In genomic region chrX:8132017-8132976, GRCm38 (mm10) we compare ENCODE assay signal across 8 mouse cellular contexts. TPM values are rescaled to one million over a fixed set of nuclear protein-coding genes. Genes with fewer than 3 reads are reported as not detected.
DNase-seq lines count a peak whose midpoint lies in the region; ATAC-seq and TF ChIP-seq lines count a peak whose summit lies in the region.

Gene Wdr13 (minus strand): TSS chrX:8132892.

- no peak for TF ChIP-seq CTCF in heart, adult 2 months (IDR thresholded peaks at IDR 0.05)

- peak within 1 kb of the TSS; percentile 58 for H3K4me2 ChIP-seq in embryonic facial prominence, embryonic 13.5 days
- H3K4me2 ChIP-seq in limb, embryonic 13.5 days (replicated peaks) = peak within 1 kb of the TSS; percentile 60
- H3K4me2 ChIP-seq in midbrain, embryonic 16.5 days (ENCODE audit: low read length) = peak within 1 kb of the TSS; percentile 49

- H3K9me3 ChIP-seq in embryonic facial prominence, embryonic 13.5 days = no peaks in the 10 kb centered on the region
- H3K9me3 ChIP-seq in limb, embryonic 13.5 days = no peaks in the 10 kb centered on the region; the same call in 1 of the 2 replicates
- no peaks in the 10 kb centered on the region for H3K9me3 ChIP-seq in midbrain, embryonic 16.5 days (replicated peaks; ENCODE audit: control insufficient read depth, low read length, poor library complexity, severe bottlenecking)

- H3K4me1 ChIP-seq in embryonic facial prominence, embryonic 13.5 days = no peaks in the 10 kb centered on the region
- no peaks in the 10 kb centered on the region for H3K4me1 ChIP-seq in heart, adult 2 months (ENCODE audit: control insufficient read depth, insufficient read depth, low read length)
- H3K4me1 ChIP-seq in limb, embryonic 13.5 days = no peaks in the 10 kb centered on the region
- peaks cover 4% of the 10 kb centered on the region; the same call in 1 of the 2 replicates for H3K4me1 ChIP-seq in midbrain, embryonic 16.5 days (ENCODE audit: control insufficient read depth, insufficient read depth, low read length)

- intact Hi-C loops in heart, adult 2 months (cut with DNase I) = loop anchor here (5.0 kb wide), 1 partner anchor 60 kb away; the partner anchor contains the start of gene Ebp

- H3K79me2 ChIP-seq in heart, adult 2 months (replicated peaks; ENCODE audit: control insufficient read depth, insufficient read depth, low read length) = no peaks in the 10 kb centered on the region

- peaks cover 20% of the 10 kb centered on the region for H3K36me3 ChIP-seq in embryonic facial prominence, embryonic 13.5 days
- no peaks in the 10 kb centered on the region for H3K36me3 ChIP-seq in heart, adult 2 months (ENCODE audit: control insufficient read depth, insufficient read depth, low read length)
- H3K36me3 ChIP-seq in limb, embryonic 13.5 days = peaks cover 16% of the 10 kb centered on the region
- peaks cover 4% of the 10 kb centered on the region for H3K36me3 ChIP-seq in midbrain, embryonic 16.5 days (ENCODE audit: control insufficient read depth, insufficient read depth, low read length)

- WGBS in embryonic facial prominence, embryonic 13.5 days = 18% methylated on average over 40 of the region's 40 CpGs
- 17% methylated on average over 39 of the region's 40 CpGs for WGBS in heart, adult 2 months
- WGBS in limb, embryonic 13.5 days = 17% methylated on average over 35 of the region's 40 CpGs
- 20% methylated on average over 35 of the region's 40 CpGs for WGBS in midbrain, embryonic 16.5 days

- peak; percentile 92 for DNase-seq in 3134 (ENCODE audit: extremely low read depth, insufficient read length, low spot score)
- DNase-seq in adrenal gland, postnatal 36 days = peak; percentile 91 to 92
- peak; percentile 87 to 92 for DNase-seq in heart, adult 2 months
- peak; percentile 92 to 93 for DNase-seq in kidney, adult 8-10 months
- peak; percentile 72 to 91 for DNase-seq in spleen, postnatal 10 days (ENCODE audit: low spot score in 2 of 2)

- H3K27ac ChIP-seq in embryonic facial prominence, embryonic 13.5 days = peak within 1 kb of the TSS; percentile 91
- peak within 1 kb of the TSS; percentile 96 for H3K27ac ChIP-seq in heart, adult 2 months
- peak within 1 kb of the TSS; percentile 88 for H3K27ac ChIP-seq in limb, embryonic 13.5 days
- H3K27ac ChIP-seq in midbrain, embryonic 16.5 days (ENCODE audit: low read length) = peak within 1 kb of the TSS; percentile 96

- peak within 1 kb of the TSS; percentile 63 for H3K9ac ChIP-seq in embryonic facial prominence, embryonic 13.5 days
- peak within 1 kb of the TSS; percentile 74 for H3K9ac ChIP-seq in heart, adult 2 months (ENCODE audit: low read depth, low read length)
- peak within 1 kb of the TSS; percentile 53; the same call in 1 of the 2 replicates for H3K9ac ChIP-seq in limb, embryonic 13.5 days
- peak within 1 kb of the TSS; percentile 68 for H3K9ac ChIP-seq in midbrain, embryonic 16.5 days (ENCODE audit: low read depth, low read length)

- H3K27me3 ChIP-seq in embryonic facial prominence, embryonic 13.5 days = no peaks in the 10 kb centered on the region
- no peaks in the 10 kb centered on the region for H3K27me3 ChIP-seq in heart, adult 2 months (ENCODE audit: control insufficient read depth, insufficient read depth, low read length)
- no peaks in the 10 kb centered on the region for H3K27me3 ChIP-seq in limb, embryonic 13.5 days
- no peaks in the 10 kb centered on the region for H3K27me3 ChIP-seq in midbrain, embryonic 16.5 days (ENCODE audit: control insufficient read depth, insufficient read depth, low read depth, low read length)

- ATAC-seq in embryonic facial prominence, embryonic 13.5 days (ENCODE audit: insufficient number of reproducible peaks, insufficient read depth, low FRiP score, low TSS enrichment, low read depth) = peak; percentile 72
- peak; percentile 90 for ATAC-seq in limb, embryonic 13.5 days (ENCODE audit: low FRiP score, low read depth)
- peak; percentile 92 for ATAC-seq in midbrain, embryonic 16.5 days

- peak within 1 kb of the TSS; percentile 55 for H3K4me3 ChIP-seq in embryonic facial prominence, embryonic 13.5 days
- H3K4me3 ChIP-seq in heart, adult 2 months = peak within 1 kb of the TSS; percentile 67
- peak within 1 kb of the TSS; percentile 56 for H3K4me3 ChIP-seq in limb, embryonic 13.5 days
- H3K4me3 ChIP-seq in midbrain, embryonic 16.5 days (ENCODE audit: low read depth, low read length) = peak within 1 kb of the TSS; percentile 51

- TF ChIP-seq EP300 in heart, adult 2 months (IDR thresholded peaks at IDR 0.05; ENCODE audit: insufficient read depth, low read depth, low read length) = 0 out of 2 replicates have a peak, but pooled peaks have one; percentile 8

- peak; percentile 93 for TF ChIP-seq POLR2A in heart, adult 2 months (IDR thresholded peaks at IDR 0.05; ENCODE audit: insufficient read depth, low read depth, low read length)

RNA-seq across cellular contexts. Expression of gene Wdr13, which starts in this region (rescaled TPM):
- total RNA-seq in adrenal gland, postnatal 36 days (2021) = 10 to 100 TPM; 63.2 to 64.0 TPM
- polyA plus RNA-seq in embryonic facial prominence, embryonic 13.5 days (2015; fragmentation: Nextera tagmentation; extraction: Ambion mirVana) = 23.2 and 27.2 TPM in 2 replicates
- total RNA-seq in heart, adult 2 months (2021) = 10 to 100 TPM; 35.1 to 39.6 TPM
- 56.0 and 60.2 TPM in 2 replicates for polyA plus RNA-seq in heart, adult 2 months (2012; rRNA removed)
- polyA plus RNA-seq in limb, embryonic 13.5 days (2015; fragmentation: Nextera tagmentation; extraction: Ambion mirVana) = 20.1 TPM in 2 replicates
- polyA plus RNA-seq in midbrain, embryonic 16.5 days (2015; fragmentation: Nextera tagmentation; extraction: Ambion mirVana) = 70.5 and 72.8 TPM in 2 replicates

Comparison
In these comparisons a context has a peak if more than half of its experiments do, and no peak if none do; other contexts are left out.
1. Peak in every context shown above with its lines: DNase-seq, ATAC-seq, H3K4me3 ChIP-seq and H3K27ac ChIP-seq.